Mouse (Mus musculus) effector memory CD4-positive, alpha-beta T cell, adult 7 months (primary cell): ENCODE results near the gene Dmc1. TPM values are rescaled to one million over a fixed set of nuclear protein-coding genes. Genes with fewer than 3 reads are reported as not detected.

ENCODE experiments used
- polyA plus RNA-seq: library from polyadenylated mRNA; unstranded; fragments of 100-300 nt; shearing (Covaris generic); gene quantifications from one replicate; pipeline ENCODE4 v1.2.1, GENCODE M21; 2017

Dmc1 gene
- polyA plus RNA-seq: not detected

DNA sequence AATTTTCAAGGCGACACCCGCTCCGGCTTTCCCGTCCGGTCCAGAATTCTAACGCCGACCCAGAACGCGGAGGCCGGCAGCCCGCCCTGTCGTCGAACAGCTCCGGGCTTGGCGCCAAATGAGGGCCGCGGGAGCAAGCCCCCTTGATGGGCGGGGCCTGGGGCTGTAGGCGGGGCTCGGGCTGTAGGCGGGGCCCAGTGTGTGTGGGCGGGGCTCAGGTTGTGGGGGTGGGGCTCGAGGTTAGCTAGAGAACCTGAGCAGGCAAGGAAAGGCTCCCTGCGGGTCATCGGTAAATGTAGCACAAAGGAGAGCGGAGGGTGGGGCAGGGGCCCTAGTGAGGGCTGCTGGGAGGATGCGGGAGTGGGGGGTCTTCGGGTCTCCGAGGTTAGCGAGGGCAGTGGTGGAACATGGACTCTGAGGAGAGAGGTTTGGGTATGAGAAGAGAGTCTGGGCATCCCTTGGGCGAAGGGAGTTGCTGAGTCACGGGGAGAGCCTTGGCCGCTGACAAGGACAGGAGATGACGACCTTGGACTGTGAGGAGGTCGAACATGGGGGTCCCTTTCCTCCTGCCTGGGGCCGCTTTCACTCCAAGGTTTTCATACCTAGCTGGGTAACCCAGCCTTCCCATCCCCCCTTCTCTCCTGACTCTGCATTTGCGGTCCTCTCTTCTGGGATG is at the start of gene Dmc1:
TSS of gene Dmc1 (minus strand) at position 120 of the 676 bp plus-strand sequence.

DNA sequence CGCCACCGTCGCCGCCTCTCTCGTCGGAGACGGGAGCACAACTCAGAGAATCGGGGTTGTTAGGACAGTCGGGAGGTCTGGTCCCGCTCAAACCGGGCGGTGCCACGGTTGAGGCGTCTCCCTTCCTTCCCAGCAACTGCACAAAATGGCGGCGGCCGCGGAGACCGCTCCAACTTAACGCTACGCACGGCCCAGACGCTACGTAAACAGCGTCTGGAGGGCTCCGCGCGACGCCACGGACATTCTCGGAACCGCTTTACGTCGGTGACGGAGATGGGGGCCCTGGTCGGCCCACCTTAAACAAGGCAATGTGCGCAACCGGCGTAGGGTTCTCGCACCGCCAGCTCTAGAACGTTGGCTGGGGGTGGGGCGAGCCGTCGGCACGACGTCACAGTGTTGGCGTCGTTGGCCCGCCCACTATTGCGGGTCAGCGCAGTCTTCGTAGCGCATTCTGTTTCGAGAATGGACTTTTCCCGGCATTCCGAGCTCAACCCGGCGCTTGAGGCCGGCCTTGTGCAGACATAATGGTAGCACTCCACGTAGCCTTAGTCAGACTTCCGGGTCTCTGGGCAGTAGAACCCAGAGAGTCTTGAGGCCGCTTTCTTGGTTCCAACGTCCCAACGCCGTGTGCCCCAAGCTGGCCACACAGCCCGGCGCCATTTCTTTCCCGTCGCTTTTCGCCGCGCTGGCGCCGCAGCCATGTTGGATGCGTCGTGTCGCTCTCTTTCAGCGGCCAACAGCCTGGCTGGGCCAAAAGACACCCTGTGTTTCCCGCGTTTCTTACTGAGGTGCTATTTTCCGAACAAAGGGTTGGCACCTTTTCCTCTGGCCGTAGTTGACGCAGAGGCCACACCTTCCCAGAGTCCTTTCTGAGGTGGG is 58.3 kb downstream of the Dmc1 start, which contains the start of gene Ddx17:
TSS of gene Ddx17 (minus strand) at position 332 of the 879 bp plus-strand sequence.

DNA sequence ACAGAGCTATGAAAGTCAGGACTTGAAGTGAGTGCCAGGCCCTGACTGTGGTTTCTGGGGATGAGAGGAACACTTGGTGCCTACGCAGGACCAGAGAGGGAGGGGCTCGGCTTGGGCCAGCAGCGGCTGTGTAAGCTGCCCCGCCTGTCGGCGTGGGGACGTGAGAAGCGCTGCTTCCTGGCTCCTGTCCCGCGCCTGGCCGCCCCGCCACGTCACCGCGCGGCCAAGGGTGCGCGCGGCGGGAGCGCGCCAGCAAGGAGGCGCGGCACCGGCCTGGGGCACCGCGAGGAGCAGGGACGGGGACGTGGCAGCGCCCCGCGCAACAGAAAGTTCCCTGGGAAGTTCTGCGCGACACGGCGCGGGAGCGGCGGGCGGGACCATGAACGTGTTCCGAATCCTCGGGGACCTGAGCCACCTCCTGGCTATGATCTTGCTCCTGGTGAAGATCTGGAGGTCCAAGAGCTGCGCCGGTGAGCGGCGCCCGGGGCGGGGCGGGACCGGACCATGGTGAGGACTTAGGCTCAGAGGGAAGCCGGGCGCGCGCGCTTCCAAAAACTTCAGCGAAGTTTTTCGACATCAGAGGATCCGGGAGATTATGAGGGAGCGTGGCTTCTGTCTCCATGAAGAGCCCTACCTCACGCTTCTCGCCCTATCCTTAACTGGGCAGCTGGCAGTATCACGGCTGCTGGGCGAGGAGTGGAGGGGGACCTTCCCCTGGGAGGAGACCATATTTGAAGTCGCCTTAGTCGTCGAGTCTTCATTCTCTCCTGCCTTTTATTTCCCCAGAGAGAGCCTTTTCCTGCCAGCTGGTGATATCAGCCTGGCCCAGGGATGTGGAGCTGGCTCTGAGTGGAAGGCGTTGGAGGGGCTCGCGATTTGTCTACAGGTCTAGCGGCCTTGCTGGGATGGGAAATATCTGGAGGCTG is 88.5 kb downstream of the Dmc1 start, which contains the start of gene Kdelr3:
TSS of gene Kdelr3 (plus strand) at position 241 of the 926 bp plus-strand sequence.

Other genes starting within 250 kb of the Dmc1 start
- 45.5 TPM for gene Tmem184b, start 201.5 kb downstream of the Dmc1 start, polyA plus RNA-seq
- gene Csnk1e, start 149.5 kb downstream of the Dmc1 start, polyA plus RNA-seq: 102 TPM
- gene Kcnj4, start 99.9 kb downstream of the Dmc1 start, polyA plus RNA-seq: 0.46 TPM
- gene Kdelr3, start 88.7 kb downstream of the Dmc1 start, polyA plus RNA-seq: not detected
- 17.0 TPM for gene Ddx17, start 58.4 kb downstream of the Dmc1 start, polyA plus RNA-seq
- 0.88 TPM for gene Fam227a, start 53.8 kb upstream of the Dmc1 start, polyA plus RNA-seq
- 2.9 TPM for gene Cby1, start 54.1 kb upstream of the Dmc1 start, polyA plus RNA-seq
- gene Tomm22, start 65.8 kb upstream of the Dmc1 start, polyA plus RNA-seq: 156 TPM
- 49.7 TPM for gene Josd1, start 82.8 kb upstream of the Dmc1 start, polyA plus RNA-seq
- gene Gtpbp1, start 85.7 kb upstream of the Dmc1 start, polyA plus RNA-seq: 115 TPM
- 43.2 TPM for gene Sun2, start 137.4 kb upstream of the Dmc1 start, polyA plus RNA-seq
- 4.6 TPM for gene Dnal4, start 172.7 kb upstream of the Dmc1 start, polyA plus RNA-seq
- gene Nptxr, start 199.7 kb upstream of the Dmc1 start, polyA plus RNA-seq: 0.57 TPM
- gene Npcd, start 229.1 kb upstream of the Dmc1 start, polyA plus RNA-seq: not detected
- 11.1 TPM for gene Cbx6, start 229.6 kb upstream of the Dmc1 start, polyA plus RNA-seq